Mouse (Mus musculus): ENCODE data around the gene Idua.

The Idua gene

GRCm38 (mm10) chr5:108653341-108653740 lies 6.8 kb upstream of the Idua start:
- in situ Hi-C loops (cut with MboI; ENCODE audit: unreplicated experiment in 2 of 2): loop anchor here (5.0 to 25.0 kb wide), 3 partner anchors 226 to 629 kb away; no protein-coding TSS in a partner anchor

GRCm38 (mm10) chr5:108654444-108654990 lies 5.6 kb upstream of the Idua start:
- in situ Hi-C loops (cut with MboI; ENCODE audit: unreplicated experiment in 2 of 2): loop anchor here (5.0 to 25.0 kb wide), 3 partner anchors 227 to 630 kb away; no protein-coding TSS in a partner anchor

- in situ Hi-C loops (cut with MboI; ENCODE audit: unreplicated experiment in 2 of 2): loop anchor here (10.0 to 25.0 kb wide), 2 partner anchors 618 to 631 kb away; no protein-coding TSS in a partner anchor
Observed at GRCm38 (mm10) chr5:108655381-108655780, 4.8 kb upstream of the Idua start.

GRCm38 (mm10) chr5:108655891-108656650 lies 4.1 kb upstream of the Idua start:
- in situ Hi-C loops (cut with MboI; ENCODE audit: unreplicated experiment in 2 of 2): loop anchor here (10.0 to 25.0 kb wide), 2 partner anchors 619 to 631 kb away; no protein-coding TSS in a partner anchor

- in situ Hi-C loops (cut with MboI; ENCODE audit: unreplicated experiment in 2 of 2): loop anchor here (10.0 to 25.0 kb wide), 2 partner anchors 620 to 633 kb away; no protein-coding TSS in a partner anchor
Observed at GRCm38 (mm10) chr5:108657406-108657805, 2.7 kb upstream of the Idua start.

- in situ Hi-C loops (cut with MboI; ENCODE audit: unreplicated experiment in 2 of 2): loop anchor here (10.0 to 25.0 kb wide), 2 partner anchors 621 to 634 kb away; no protein-coding TSS in a partner anchor
Observed at GRCm38 (mm10) chr5:108658611-108659010, 1.5 kb upstream of the Idua start.

GRCm38 (mm10) chr5:108660632-108661268 lies 619 bp downstream of the Idua start:
- in situ Hi-C loops (cut with MboI; ENCODE audit: unreplicated experiment in 2 of 2): loop anchor here in 1 of 2 experiments (25.0 kb wide), 1 partner anchor 623 kb away; no protein-coding TSS in a partner anchor

GRCm38 (mm10) chr5:108662772-108663171 lies 2.6 kb downstream of the Idua start:
- in situ Hi-C loops (cut with MboI; ENCODE audit: unreplicated experiment in 2 of 2): loop anchor here in 1 of 2 experiments (25.0 kb wide), 1 partner anchor 625 kb away; no protein-coding TSS in a partner anchor

GRCm38 (mm10) chr5:108665066-108665465 lies 4.9 kb downstream of the Idua start:
- in situ Hi-C loops (cut with MboI; ENCODE audit: unreplicated experiment in 2 of 2): loop anchor here in 1 of 2 experiments (25.0 kb wide), 1 partner anchor 628 kb away; no protein-coding TSS in a partner anchor

- in situ Hi-C loops (cut with MboI; ENCODE audit: unreplicated experiment in 2 of 2): loop anchor here in 1 of 2 experiments (25.0 kb wide), 1 partner anchor 630 kb away; no protein-coding TSS in a partner anchor
Observed at GRCm38 (mm10) chr5:108667370-108667769, 7.2 kb downstream of the Idua start.

GRCm38 (mm10) chr5:108668387-108668932 lies 8.3 kb downstream of the Idua start:
- in situ Hi-C loops (cut with MboI; ENCODE audit: unreplicated experiment in 2 of 2): loop anchor here in 1 of 2 experiments (25.0 kb wide), 1 partner anchor 631 kb away; no protein-coding TSS in a partner anchor

- in situ Hi-C loops (cut with MboI; ENCODE audit: unreplicated experiment in 2 of 2): loop anchor here in 1 of 2 experiments (25.0 kb wide), 1 partner anchor 632 kb away; no protein-coding TSS in a partner anchor
Observed at GRCm38 (mm10) chr5:108668977-108669936, 9.1 kb downstream of the Idua start, which contains the start of gene Dgkq. Gene Dgkq (minus strand): TSS chr5:108669672.

GRCm38 (mm10) chr5:108669986-108670385 lies 9.9 kb downstream of the Idua start:
- in situ Hi-C loops (cut with MboI; ENCODE audit: unreplicated experiment in 2 of 2): loop anchor here in 1 of 2 experiments (5.0 to 25.0 kb wide), 2 partner anchors 57 to 633 kb away; no protein-coding TSS in a partner anchor

- in situ Hi-C loops (cut with MboI; ENCODE audit: unreplicated experiment in 2 of 2): loop anchor here in 1 of 2 experiments (5.0 to 25.0 kb wide), 2 partner anchors 57 to 633 kb away; no protein-coding TSS in a partner anchor
Observed at GRCm38 (mm10) chr5:108670785-108671184, 10.7 kb downstream of the Idua start.

GRCm38 (mm10) chr5:108671757-108672156 lies 11.6 kb downstream of the Idua start:
- in situ Hi-C loops (cut with MboI; ENCODE audit: unreplicated experiment in 2 of 2): loop anchor here in 1 of 2 experiments (5.0 to 25.0 kb wide), 2 partner anchors 56 to 634 kb away; no protein-coding TSS in a partner anchor

- in situ Hi-C loops (cut with MboI; ENCODE audit: unreplicated experiment in 2 of 2): loop anchor here in 1 of 2 experiments (5.0 to 25.0 kb wide), 2 partner anchors 53 to 637 kb away; no protein-coding TSS in a partner anchor
Observed at GRCm38 (mm10) chr5:108674624-108675023, 14.5 kb downstream of the Idua start.

- in situ Hi-C loops (cut with MboI; ENCODE audit: unreplicated experiment in 2 of 2): no loop called here
Observed at GRCm38 (mm10) chr5:108675251-108675816, 15.2 kb downstream of the Idua start, which contains the start of gene Slc26a1. Gene Slc26a1 (minus strand): TSS chr5:108675569.

Data from v-Abl transformed pro-B cells (cell line).